Mouse (Mus musculus): ENCODE data around the gene Lrrc20. TPM values are rescaled to one million over a fixed set of nuclear protein-coding genes. Genes with fewer than 3 reads are reported as not detected.

Gene Lrrc20
- total RNA-seq, 2 experiments from 2014 or later = 79.9 to 82.2 TPM

- intact Hi-C loops (cut with DNase I; ENCODE audit: low total_unique reads) = no loop called here
- DNase-seq = no peak
Observed at GRCm38 (mm10) chr10:61506381-61507200, 31.0 kb downstream of the Lrrc20 start.

GRCm38 (mm10) chr10:61509873-61510272, 34.3 kb downstream of the Lrrc20 start:
- intact Hi-C loops (cut with DNase I; ENCODE audit: low total_unique reads) = no loop called here

DNA sequence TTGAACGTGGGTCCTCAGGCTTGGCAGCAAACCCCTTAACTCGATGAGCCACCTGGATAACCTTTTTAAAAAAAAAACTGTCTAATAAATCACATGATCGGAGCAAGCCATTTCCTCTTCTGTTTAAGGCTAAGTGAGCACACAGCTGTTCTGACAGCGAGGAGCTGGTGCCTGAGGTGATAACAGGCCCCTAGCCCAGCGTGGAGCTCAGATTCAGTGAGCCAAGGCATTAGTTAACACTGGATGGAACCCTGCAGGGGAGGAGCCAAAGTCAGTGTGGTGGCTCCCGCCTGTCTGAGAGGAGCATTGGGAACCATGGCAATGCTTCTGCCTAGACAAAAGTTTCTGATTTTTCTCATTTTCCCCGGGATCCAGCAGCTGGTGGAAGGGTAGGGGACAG, 35.2 kb downstream of the Lrrc20 start:
- no peak for DNase-seq
- intact Hi-C loops (cut with DNase I; ENCODE audit: low total_unique reads) = no loop called here

More at GRCm38 (mm10) chr10:61509873-61510272, 34.3 kb downstream of the Lrrc20 start:
- DNase-seq = no peak

- intact Hi-C loops (cut with DNase I; ENCODE audit: low total_unique reads) = no loop called here
- DNase-seq = no peak
Observed at GRCm38 (mm10) chr10:61512215-61512889, 36.8 kb downstream of the Lrrc20 start.

GRCm38 (mm10) chr10:61516866-61517265, 41.3 kb downstream of the Lrrc20 start:
- intact Hi-C loops (cut with DNase I; ENCODE audit: low total_unique reads) = no loop called here
- DNase-seq = no peak

GRCm38 (mm10) chr10:61517296-61518071, 41.9 kb downstream of the Lrrc20 start:
- peak; percentile 30 for DNase-seq

GRCm38 (mm10) chr10:61518320-61518719, 42.7 kb downstream of the Lrrc20 start:
- intact Hi-C loops (cut with DNase I; ENCODE audit: low total_unique reads) = no loop called here
- no peak for DNase-seq

More at GRCm38 (mm10) chr10:61517296-61518071, 41.9 kb downstream of the Lrrc20 start:
- intact Hi-C loops (cut with DNase I; ENCODE audit: low total_unique reads) = no loop called here

DNA sequence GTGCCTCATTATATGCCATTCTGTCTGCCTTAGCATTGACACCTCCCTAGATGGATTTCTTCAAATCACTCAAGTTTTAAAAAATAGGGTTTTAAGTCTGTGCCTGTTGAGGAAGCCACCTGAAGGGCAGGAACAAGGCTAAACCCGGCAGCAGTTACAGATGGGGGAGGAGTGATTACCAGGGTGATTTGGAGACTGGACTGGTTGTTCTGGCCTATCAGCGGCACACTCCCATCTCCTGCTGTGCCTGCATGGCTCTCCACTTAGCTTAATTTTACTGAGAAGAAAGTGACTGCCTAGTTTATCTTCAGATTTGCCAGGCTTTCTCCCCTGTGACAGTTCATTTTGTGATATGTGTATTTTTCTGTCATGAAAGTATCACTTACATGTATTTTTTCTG, 43.9 kb downstream of the Lrrc20 start:
- intact Hi-C loops (cut with DNase I; ENCODE audit: low total_unique reads) = no loop called here
- DNase-seq = no peak

DNA sequence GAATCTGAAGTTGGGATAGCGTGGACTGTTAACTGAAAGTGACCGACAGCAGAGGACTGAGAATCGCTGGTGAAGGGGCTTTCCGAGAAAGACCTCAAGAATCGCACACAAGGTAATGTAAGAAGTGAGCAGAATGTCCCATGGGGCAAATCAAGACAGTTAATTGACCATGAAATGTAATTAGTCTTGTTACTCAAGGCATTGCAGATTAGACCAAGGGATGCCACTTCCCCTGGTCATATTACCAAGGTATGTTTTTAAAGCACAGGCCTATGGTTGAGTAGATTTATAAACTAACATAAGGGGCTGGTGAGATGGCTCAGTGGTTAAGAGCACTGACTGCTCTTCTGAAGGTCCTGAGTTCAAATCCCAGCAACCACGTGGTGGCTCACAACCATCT, 45.1 kb downstream of the Lrrc20 start:
- intact Hi-C loops (cut with DNase I; ENCODE audit: low total_unique reads) = no loop called here

DNA sequence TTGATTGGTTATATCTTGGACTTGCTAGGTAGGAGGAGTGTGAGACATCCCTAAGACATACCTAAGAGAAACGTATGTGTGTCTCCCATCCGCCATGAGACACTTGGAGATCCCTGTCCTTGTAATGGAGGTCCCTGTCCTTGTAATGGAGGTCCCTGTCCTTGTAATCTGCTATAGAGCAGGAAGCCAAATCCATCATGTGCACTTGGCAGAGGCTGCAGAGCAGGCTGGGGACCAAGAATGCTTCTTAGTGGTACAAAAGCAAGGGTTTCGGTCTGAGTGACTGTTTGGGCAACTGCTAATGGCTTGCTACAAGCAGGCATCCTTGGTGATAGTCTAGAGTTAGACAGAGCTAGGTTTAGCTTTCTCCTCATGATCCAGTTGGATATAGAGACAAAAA, 55.3 kb downstream of the Lrrc20 start:
- no peak for DNase-seq
- intact Hi-C loops (cut with DNase I; ENCODE audit: low total_unique reads) = no loop called here

More for the DNA sequence above, 45.1 kb downstream of the Lrrc20 start:
- DNase-seq = no peak

GRCm38 (mm10) chr10:61533285-61533684, 57.7 kb downstream of the Lrrc20 start:
- DNase-seq = no peak
- intact Hi-C loops (cut with DNase I; ENCODE audit: low total_unique reads) = no loop called here

DNA sequence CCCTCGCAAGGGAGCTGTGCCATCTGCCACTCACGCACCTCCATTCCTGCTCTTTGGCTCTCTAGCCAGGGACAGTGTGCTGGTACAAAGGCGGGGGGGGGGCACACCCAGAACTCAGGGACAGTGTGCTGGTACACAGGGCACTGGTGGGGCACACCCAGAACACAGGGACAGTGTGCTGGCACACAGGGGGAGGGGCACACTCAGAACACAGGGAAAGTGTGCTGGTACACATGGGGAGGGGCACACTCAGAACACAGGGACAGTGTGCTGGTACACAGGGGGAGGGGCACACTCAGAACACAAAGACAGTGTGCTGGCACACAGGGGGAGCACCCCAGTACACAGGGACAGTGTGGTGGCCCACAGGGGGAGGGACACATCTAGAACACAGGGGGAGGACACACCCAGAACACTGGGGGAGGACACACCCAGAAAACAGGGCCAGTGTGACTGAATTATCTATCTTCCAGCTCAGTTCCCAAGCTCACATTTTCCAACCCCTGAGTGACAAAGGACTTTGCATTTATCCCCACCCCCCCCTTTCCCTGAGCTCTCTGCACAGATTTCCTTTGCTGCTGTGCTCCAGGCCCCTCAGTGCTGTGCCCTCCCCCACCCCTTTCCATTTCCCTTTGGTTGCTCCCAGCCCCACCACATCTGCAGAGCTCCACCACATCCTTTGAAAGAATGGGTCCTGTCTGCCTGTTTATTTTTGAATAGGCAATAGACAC, 58.9 kb downstream of the Lrrc20 start:
- intact Hi-C loops (cut with DNase I; ENCODE audit: low total_unique reads) = no loop called here
- no peak for DNase-seq

DNA sequence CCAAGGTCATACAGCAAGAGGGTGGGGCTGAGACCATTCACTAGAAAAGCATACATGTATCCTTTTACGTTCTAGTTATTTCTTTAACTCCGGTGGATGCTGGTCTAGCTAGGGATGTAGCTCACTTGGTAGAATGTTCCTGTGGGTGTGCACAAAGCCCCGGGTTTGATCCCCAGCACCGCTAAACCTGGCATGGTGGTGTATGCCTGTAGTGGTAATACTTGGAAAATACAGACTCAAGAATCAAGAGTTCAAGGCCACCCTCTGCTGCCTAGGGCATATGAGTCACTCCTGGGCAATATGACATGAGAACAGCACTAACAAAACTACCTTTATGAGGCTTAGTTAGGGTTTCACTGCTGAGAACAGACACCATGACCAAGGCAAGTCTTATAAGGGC, 59.8 kb downstream of the Lrrc20 start:
- intact Hi-C loops (cut with DNase I; ENCODE audit: low total_unique reads) = no loop called here
- no peak for DNase-seq

DNA sequence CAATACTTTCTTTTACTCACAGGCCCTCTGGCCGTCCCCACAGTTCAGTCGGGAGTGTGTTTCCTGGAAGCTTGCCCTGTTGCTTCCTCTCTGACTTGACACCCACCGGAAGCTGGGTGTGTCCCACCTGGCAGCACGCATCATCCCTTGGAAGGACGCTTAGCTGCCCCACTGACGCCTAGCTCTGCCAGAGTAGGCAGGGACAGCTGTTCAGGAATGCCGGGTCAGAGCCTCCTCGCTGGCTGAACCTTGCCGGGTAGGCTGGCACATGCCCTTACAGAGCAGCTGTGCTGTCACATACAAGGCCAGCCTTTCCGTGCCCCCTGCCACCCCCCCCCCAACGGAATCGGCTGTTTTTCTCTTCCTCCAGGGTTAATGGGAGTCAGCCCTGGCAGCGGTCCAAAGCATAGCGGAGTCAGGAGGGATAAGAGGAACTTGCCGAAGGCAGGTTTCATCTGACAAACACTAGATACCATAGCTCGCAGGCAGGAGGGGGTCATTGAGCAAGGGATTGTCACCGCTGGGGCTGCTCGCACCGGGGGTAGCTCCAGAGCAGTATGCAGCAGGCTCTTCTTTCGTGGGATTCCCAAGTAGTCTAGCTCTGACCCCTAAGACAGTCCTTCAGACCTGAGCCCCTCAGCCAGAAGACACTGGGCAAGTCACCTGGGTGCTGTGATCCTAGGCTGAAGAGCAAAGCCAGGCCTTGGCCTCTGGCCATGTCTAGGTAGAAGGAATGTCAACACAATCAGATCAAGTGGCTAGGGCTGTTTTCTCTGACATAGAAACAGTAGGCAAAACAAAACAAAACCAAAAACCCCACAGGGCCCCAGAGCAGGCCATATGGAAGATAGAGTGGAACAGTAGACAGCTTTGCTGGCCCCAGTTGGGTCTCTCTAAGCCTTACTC, 60.8 kb downstream of the Lrrc20 start:
- DNase-seq = peak; percentile 81
- intact Hi-C loops (cut with DNase I; ENCODE audit: low total_unique reads) = no loop called here

GRCm38 (mm10) chr10:61537036-61537380, 61.4 kb downstream of the Lrrc20 start:
- intact Hi-C loops (cut with DNase I; ENCODE audit: low total_unique reads) = no loop called here
- DNase-seq = peak; percentile 30

- intact Hi-C loops (cut with DNase I; ENCODE audit: low total_unique reads) = no loop called here
- no peak for DNase-seq
Observed at GRCm38 (mm10) chr10:61538446-61538845, 62.8 kb downstream of the Lrrc20 start.

DNA sequence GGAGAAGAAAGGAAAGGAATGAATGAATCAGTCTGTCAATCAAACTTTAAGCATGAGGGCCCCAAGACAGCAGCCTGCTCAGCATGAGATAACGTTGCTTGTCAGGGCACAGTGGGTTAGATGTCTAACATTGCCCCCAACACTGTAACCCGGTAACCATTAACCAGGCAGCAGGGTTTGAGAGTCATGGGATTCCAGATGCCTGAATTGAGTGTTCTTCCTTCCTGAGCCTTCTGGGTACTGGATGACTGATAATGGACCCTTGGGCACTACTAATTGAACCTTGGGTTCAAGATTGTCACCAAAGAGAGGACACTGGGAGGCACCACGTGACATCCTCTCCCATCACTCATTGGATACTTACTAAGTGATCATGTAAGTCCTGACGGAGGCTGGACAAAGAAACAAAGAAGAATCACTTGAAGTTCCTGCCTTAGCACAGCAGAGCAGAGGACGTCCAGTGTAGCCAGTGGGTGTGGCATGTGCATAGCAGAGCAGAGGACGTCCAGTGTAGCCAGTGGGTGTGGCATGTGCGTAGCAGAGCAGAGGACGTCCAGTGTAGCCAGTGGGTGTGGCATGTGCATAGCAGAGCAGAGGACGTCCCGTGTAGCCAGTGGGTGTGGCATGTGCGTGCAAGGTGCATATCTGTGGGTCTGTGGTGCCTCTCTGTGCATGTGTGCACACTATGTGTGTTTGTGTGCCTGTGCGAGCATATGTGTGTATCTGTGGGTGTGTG, 68.7 kb downstream of the Lrrc20 start:
- no peak for DNase-seq
- intact Hi-C loops (cut with DNase I; ENCODE audit: low total_unique reads) = no loop called here

DNA sequence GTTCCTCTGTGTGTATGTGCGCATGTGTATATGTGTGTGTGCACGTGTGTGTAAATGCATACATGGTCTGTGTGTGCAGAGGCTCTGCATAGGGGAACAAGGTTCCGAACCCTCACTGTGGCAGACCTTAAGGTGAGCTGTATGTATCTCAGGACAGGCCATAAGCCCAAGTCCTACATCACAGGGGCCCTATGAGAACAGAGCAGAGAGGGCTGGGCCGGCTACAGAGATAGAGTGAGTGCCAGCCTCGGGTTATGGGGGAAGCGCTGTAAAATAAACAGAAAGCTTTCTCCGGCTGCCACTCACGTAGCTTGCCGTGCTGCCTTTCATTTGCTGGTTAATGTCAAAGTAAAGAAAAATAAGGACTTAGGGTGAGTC, 69.3 kb downstream of the Lrrc20 start:
- intact Hi-C loops (cut with DNase I; ENCODE audit: low total_unique reads) = no loop called here
- no peak for DNase-seq

All from gastrocnemius, postnatal 14 days (tissue).